Comparison of ENCODE assay signal across 9 mouse cellular contexts in genomic region chr12:33045533-33046361, GRCm38 (mm10). TPM values are rescaled to one million over a fixed set of nuclear protein-coding genes. Genes with fewer than 3 reads are reported as not detected.
DNase-seq lines count a peak whose midpoint lies in the region; ATAC-seq lines count a peak whose summit lies in the region.
"Had no signal": no experiment of that assay in that cellular context is flagged by ENCODE, and none has a peak within 500 bp of the region (broad histone marks: within the 10 kb centered on the region; RNA-seq: fewer than 3 reads in every experiment).

No protein-coding gene starts in this region.

- no peaks in the 10 kb centered on the region for H3K27me3 ChIP-seq in heart, embryonic 10.5 days (ENCODE audit: insufficient read depth, poor library complexity, severe bottlenecking)
- no peaks in the 10 kb centered on the region for H3K27me3 ChIP-seq in hindbrain, embryonic 14.5 days (ENCODE audit: control insufficient read depth, insufficient read depth, low read length)
- H3K27me3 ChIP-seq in midbrain, embryonic 16.5 days (ENCODE audit: control insufficient read depth, insufficient read depth, low read depth, low read length), result no peaks in the 10 kb centered on the region

- no peak overlapping the region; the same call in 1 of the 2 replicates for H3K27ac ChIP-seq in heart, embryonic 10.5 days
- H3K27ac ChIP-seq in hindbrain, embryonic 14.5 days, result peak overlapping the region; percentile 33
- H3K27ac ChIP-seq in midbrain, embryonic 16.5 days (ENCODE audit: low read length), result peak overlapping the region; percentile 44; the same call in 1 of the 2 replicates
- H3K27ac ChIP-seq: liver, embryonic 14.5 days had no signal

- no peak overlapping the region for H3K4me3 ChIP-seq in heart, embryonic 10.5 days
- H3K4me3 ChIP-seq in hindbrain, embryonic 14.5 days (replicated peaks; ENCODE audit: low read length), result no peak overlapping the region
- H3K4me3 ChIP-seq in midbrain, embryonic 16.5 days (ENCODE audit: low read depth, low read length), result no peak overlapping the region

- DNase-seq in heart, adult 11 months, result peak; percentile 95
- DNase-seq in heart, embryonic 10.5 days (ENCODE audit: low spot score), result no peak
- DNase-seq in hindbrain, embryonic 14.5 days (ENCODE audit: low spot score), result no peak
- no peak for DNase-seq in kidney, adult 8-10 months
- DNase-seq in right cerebral cortex, postnatal 36 days (ENCODE audit: low spot score in 2 of 2), result no peak
- DNase-seq in embryo, embryonic 10 days (ENCODE audit: low spot score), result no peak

- peak; percentile 72 for ATAC-seq in common myeloid progenitor, adult 5-6 weeks (replicated peaks; ENCODE audit: low read depth, poor library complexity, severe bottlenecking)
- peak; percentile 32; the same call in 1 of the 2 replicates for ATAC-seq in hindbrain, embryonic 14.5 days (ENCODE audit: low FRiP score)
- peak; percentile 81 for ATAC-seq in midbrain, embryonic 16.5 days

- peak overlapping the region; percentile 21; the same call in 1 of the 2 replicates for H3K9ac ChIP-seq in hindbrain, embryonic 14.5 days
- 0 out of 2 replicates have a peak overlapping the region, but pooled peaks have one; percentile 12 for H3K9ac ChIP-seq in midbrain, embryonic 16.5 days (ENCODE audit: low read depth, low read length)
- H3K9ac ChIP-seq: liver, embryonic 14.5 days had no signal

- no peaks in the 10 kb centered on the region for H3K36me3 ChIP-seq in heart, embryonic 10.5 days
- no peaks in the 10 kb centered on the region for H3K36me3 ChIP-seq in hindbrain, embryonic 14.5 days (replicated peaks; ENCODE audit: control insufficient read depth, insufficient read depth)
- no peaks in the 10 kb centered on the region for H3K36me3 ChIP-seq in midbrain, embryonic 16.5 days (ENCODE audit: control insufficient read depth, insufficient read depth, low read length)

- no peaks in the 10 kb centered on the region for H3K9me3 ChIP-seq in heart, embryonic 10.5 days
- H3K9me3 ChIP-seq in hindbrain, embryonic 14.5 days (ENCODE audit: control insufficient read depth, low read length), result no peaks in the 10 kb centered on the region
- no peaks in the 10 kb centered on the region for H3K9me3 ChIP-seq in midbrain, embryonic 16.5 days (replicated peaks; ENCODE audit: control insufficient read depth, low read length, poor library complexity, severe bottlenecking)

- 0 out of 2 replicates have a peak overlapping the region, but pooled peaks have one; percentile 27 for H3K4me2 ChIP-seq in hindbrain, embryonic 14.5 days (replicated peaks)
- H3K4me2 ChIP-seq in midbrain, embryonic 16.5 days (ENCODE audit: low read length), result peak overlapping the region; percentile 19

- WGBS in heart, embryonic 10.5 days, result 49% methylated on average over 16 of the region's 16 CpGs
- 46% methylated on average over 16 of the region's 16 CpGs for WGBS in hindbrain, embryonic 14.5 days
- 36% methylated on average over 16 of the region's 16 CpGs for WGBS in midbrain, embryonic 16.5 days

- H3K4me1 ChIP-seq in heart, embryonic 10.5 days, result peaks cover 13% of the 10 kb centered on the region
- H3K4me1 ChIP-seq in hindbrain, embryonic 14.5 days (replicated peaks; ENCODE audit: control insufficient read depth, insufficient read depth, low read length), result peaks cover 23% of the 10 kb centered on the region
- peaks cover 11% of the 10 kb centered on the region for H3K4me1 ChIP-seq in midbrain, embryonic 16.5 days (ENCODE audit: control insufficient read depth, insufficient read depth, low read length)

RNA-seq across cellular contexts. Expression of gene Cdhr3, which starts 46.9 kb away (rescaled TPM):
- 0.43 and 0.59 TPM in 2 replicates for polyA plus RNA-seq in heart, embryonic 10.5 days (2016; fragmentation: Nextera tagmentation; extraction: Ambion mirVana)
- total RNA-seq in common myeloid progenitor, adult 5-6 weeks (2017), result not detected in 2 replicates
- polyA plus RNA-seq in hindbrain, embryonic 14.5 days (2014; fragmentation: Nextera tagmentation; extraction: Ambion mirVana), result 0.32 and 0.61 TPM in 2 replicates
- polyA plus RNA-seq in midbrain, embryonic 16.5 days (2015; fragmentation: Nextera tagmentation; extraction: Ambion mirVana), result 0.51 and 0.56 TPM in 2 replicates
- polyA plus RNA-seq: liver, embryonic 14.5 days had no signal
